Mouse (Mus musculus) heart, postnatal 0 days (tissue): ENCODE measurements around the gene Schip1.
"Not testable (repeated sequence)": the region's sequence is repeated elsewhere in the genome, so short reads cannot be mapped to it uniquely, and the experiment has no call there.

Experiments
- CTCF ChIP-seq: IDR thresholded peaks from 2 replicates; pipeline ENCODE4 v1.5.1; 2016; ENCODE audit warnings: antibody characterized with exemption, control low read depth, low read depth
- EP300 ChIP-seq: IDR thresholded peaks from 2 replicates; pipeline ENCODE4 v1.6.1; 2016; ENCODE audit warnings: antibody characterized with exemption, low read depth

DNA sequence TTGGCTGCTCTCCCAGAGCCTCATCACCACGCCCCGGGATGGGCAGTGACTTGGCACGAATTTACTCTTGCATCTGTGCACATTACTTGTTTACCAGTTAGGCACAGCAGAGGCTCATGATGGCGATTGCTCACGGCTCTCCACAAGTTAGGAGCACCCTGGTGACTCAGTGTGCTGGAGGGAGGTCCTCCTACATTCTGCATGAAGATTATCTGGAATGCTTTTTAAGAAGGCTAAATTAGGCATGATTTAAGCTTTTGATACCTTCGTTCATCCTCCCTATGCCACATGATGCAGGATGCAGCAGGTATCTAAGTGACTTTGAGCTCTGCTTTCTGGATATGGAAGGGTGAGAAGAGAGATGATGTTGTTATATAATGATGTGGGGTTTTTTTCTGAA lies 35.0 kb downstream of the Schip1 start:
- not testable (repeated sequence) for TF ChIP-seq CTCF, EP300
